Mouse (Mus musculus) spleen, adult 2 months (tissue): ENCODE results near the gene Snrpa.

Experiments
- CTCF ChIP-seq: fragments of 200-500 bp; IDR thresholded peaks from 2 replicates; pipeline ENCODE4 v1.5.1; 2011; ENCODE audit warnings: mild to moderate bottlenecking, inconsistent platforms; ENCODE audit not compliant: insufficient read depth, insufficient read length, insufficient replicate concordance; ENCODE audit errors: extremely low read depth
- POLR2A ChIP-seq: fragments of 200-500 bp; IDR thresholded peaks from 2 replicates; pipeline ENCODE4 v1.6.1; 2011; ENCODE audit warnings: low read depth, low read length, inconsistent platforms

DNA sequence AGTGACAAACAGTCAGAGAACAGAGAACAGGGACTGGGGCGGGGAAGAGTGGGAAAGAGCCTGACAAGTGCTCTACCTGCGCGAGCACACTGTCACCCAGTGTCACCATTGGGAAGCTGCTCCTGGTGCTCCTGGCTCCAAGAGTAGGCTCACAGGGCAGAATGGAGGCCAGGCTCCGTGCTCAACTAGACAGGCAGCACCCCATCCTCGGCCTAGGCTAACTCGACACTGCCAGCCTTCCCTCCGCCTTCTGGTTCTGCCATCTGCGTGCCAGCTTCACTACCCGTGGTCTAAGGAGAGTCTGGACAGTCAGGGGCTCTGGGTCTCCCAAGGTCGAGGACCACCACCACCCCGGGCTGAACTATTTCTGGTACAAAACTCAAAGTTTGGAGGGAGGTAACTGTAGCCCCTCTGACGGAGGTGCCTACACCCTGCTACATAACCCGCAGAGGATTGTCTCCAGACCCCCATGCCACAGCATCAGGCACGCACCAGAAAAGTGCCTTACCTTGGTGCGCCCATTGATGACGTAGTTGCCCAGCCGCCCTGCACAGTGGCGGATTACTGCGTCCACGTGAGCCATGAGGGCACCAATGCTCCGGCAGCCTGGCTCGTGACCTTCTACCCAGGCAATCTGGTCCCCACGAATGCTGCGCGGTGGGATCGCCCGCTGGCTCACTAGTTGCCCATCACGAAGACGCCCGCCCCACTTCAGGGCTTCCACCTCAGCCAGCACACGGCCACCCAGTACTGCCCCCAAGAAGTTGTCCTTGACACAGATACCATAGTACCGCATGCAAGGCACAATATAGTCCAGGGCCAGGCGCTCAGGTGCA, 31.7 kb downstream of the Snrpa start:
- TF ChIP-seq CTCF (no peak), POLR2A (no peak)
